In the genomic region with DNA sequence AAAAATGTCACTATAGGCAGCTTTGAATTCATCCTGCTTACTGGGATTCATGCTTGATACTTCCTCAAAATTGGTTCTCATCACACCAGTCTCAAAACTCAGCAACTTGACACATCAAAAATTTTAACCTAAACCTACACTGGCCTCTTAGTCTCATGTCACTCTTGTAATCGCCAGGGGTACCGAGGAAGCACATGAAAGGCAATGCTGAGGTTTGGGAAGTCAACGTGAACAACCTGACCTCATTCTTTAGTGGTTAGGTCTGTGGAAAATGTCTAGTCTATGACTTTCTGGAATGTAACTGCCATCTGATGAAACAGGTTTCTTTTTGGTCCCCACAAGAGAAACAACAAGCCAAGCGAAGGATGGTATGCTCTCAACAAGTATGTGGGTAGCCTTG, we compare ENCODE assay signal across 41 mouse cellular contexts. TPM values are rescaled to one million over a fixed set of nuclear protein-coding genes. Genes with fewer than 3 reads are reported as not detected.
"Had no signal": no experiment of that assay in that cellular context is flagged by ENCODE, and none has a peak within 500 bp of the region (broad histone marks: within the 10 kb centered on the region; RNA-seq: fewer than 3 reads in every experiment).

No protein-coding gene starts in this region.

- H3K27ac ChIP-seq: gastrocnemius, adult 2 months; heart, adult 2 months; heart, embryonic 13.5 days; heart, embryonic 15.5 days; hindbrain, embryonic 13.5 days; hindbrain, embryonic 15.5 days; hindbrain, postnatal 0 days; limb, embryonic 13.5 days; limb, embryonic 15.5 days; liver, embryonic 12.5 days; liver, embryonic 14.5 days had no signal

- H3K9ac ChIP-seq: heart, embryonic 13.5 days; heart, embryonic 15.5 days; hindbrain, embryonic 13.5 days; hindbrain, embryonic 15.5 days; limb, embryonic 13.5 days; limb, embryonic 15.5 days; liver, embryonic 12.5 days; liver, embryonic 14.5 days had no signal

- ATAC-seq: hindbrain, postnatal 0 days; intestine, embryonic 16.5 days; liver, embryonic 12.5 days had no signal

- H3K36me3 ChIP-seq: heart, embryonic 13.5 days; heart, embryonic 15.5 days; hindbrain, embryonic 13.5 days; hindbrain, embryonic 15.5 days; limb, embryonic 13.5 days; limb, embryonic 15.5 days; liver, embryonic 12.5 days had no signal

- H3K4me3 ChIP-seq: gastrocnemius, adult 2 months; heart, adult 2 months; heart, embryonic 13.5 days; heart, embryonic 15.5 days; hindbrain, embryonic 13.5 days; hindbrain, embryonic 15.5 days; limb, embryonic 13.5 days; limb, embryonic 15.5 days; liver, embryonic 12.5 days had no signal

- H3K4me1 ChIP-seq: heart, embryonic 13.5 days; heart, embryonic 15.5 days; hindbrain, embryonic 13.5 days; hindbrain, embryonic 15.5 days; limb, embryonic 13.5 days; limb, embryonic 15.5 days; liver, embryonic 12.5 days had no signal

- DNase-seq: gastrocnemius, adult 2 months; gastrocnemius, postnatal 14 days; gastrocnemius, postnatal 36 days; heart, adult 11 months; heart, adult 2 months; heart, postnatal 14 days; heart, postnatal 36 days; kidney, postnatal 14 days; kidney, postnatal 36 days; layer of hippocampus, adult 9-11 months; layer of hippocampus, postnatal 36 days; left cerebral cortex, postnatal 4 days; lung, adult 18-20 months had no signal

- H3K27me3 ChIP-seq: heart, embryonic 13.5 days; heart, embryonic 15.5 days; hindbrain, embryonic 13.5 days; hindbrain, embryonic 15.5 days; limb, embryonic 13.5 days; limb, embryonic 15.5 days; liver, embryonic 12.5 days had no signal

RNA-seq across cellular contexts. Expression of a gene that starts 1.9 kb away (rescaled TPM):
- total RNA-seq: gastrocnemius, adult 2 months; gastrocnemius, postnatal 36 days; heart, adult 2 months; heart, postnatal 14 days; heart, postnatal 36 days; hematopoietic stem cell, adult 5-6 weeks; hindbrain, postnatal 0 days; left cerebral cortex, adult 18-20 months; left cerebral cortex, adult 8-10 months; left cerebral cortex, postnatal 10 days; left cerebral cortex, postnatal 25 days; left cerebral cortex, postnatal 4 days had no signal
- polyA plus RNA-seq: heart, adult 2 months; heart, embryonic 11.5 days; heart, embryonic 15.5 days; heart, postnatal 0 days; hindbrain, embryonic 11.5 days; hindbrain, embryonic 13.5 days; hindbrain, embryonic 15.5 days; hindbrain, postnatal 0 days; intestine, embryonic 14.5 days; large intestine, adult 2 months; limb, embryonic 11.5 days; limb, embryonic 13.5 days; limb, embryonic 15.5 days; liver, embryonic 12.5 days had no signal

RNA-seq across cellular contexts. Expression of a gene that starts 35.2 kb away (rescaled TPM):
- total RNA-seq: gastrocnemius, adult 2 months; gastrocnemius, postnatal 14 days; gastrocnemius, postnatal 36 days; heart, adult 2 months; heart, postnatal 14 days; heart, postnatal 36 days; hematopoietic stem cell, adult 5-6 weeks; hindbrain, postnatal 0 days; layer of hippocampus, adult 18-20 months; layer of hippocampus, adult 8-10 months; layer of hippocampus, postnatal 36 days; left cerebral cortex, adult 18-20 months; left cerebral cortex, postnatal 10 days had no signal
- polyA plus RNA-seq: heart, adult 2 months; heart, postnatal 0 days; hindbrain, embryonic 11.5 days; intestine, embryonic 14.5 days; large intestine, adult 2 months; limb, embryonic 11.5 days; limb, embryonic 15.5 days had no signal

RNA-seq across cellular contexts. Expression of a gene that starts 35.3 kb away (rescaled TPM):
- total RNA-seq: gastrocnemius, adult 2 months; gastrocnemius, postnatal 14 days; gastrocnemius, postnatal 36 days; heart, adult 2 months; heart, postnatal 14 days; heart, postnatal 36 days; hematopoietic stem cell, adult 5-6 weeks; hindbrain, postnatal 0 days; layer of hippocampus, adult 18-20 months; layer of hippocampus, adult 8-10 months; layer of hippocampus, postnatal 14 days; layer of hippocampus, postnatal 36 days; left cerebral cortex, adult 18-20 months; left cerebral cortex, adult 8-10 months; left cerebral cortex, postnatal 10 days; left cerebral cortex, postnatal 25 days; left cerebral cortex, postnatal 4 days had no signal
- polyA plus RNA-seq: heart, adult 2 months; heart, embryonic 11.5 days; heart, embryonic 13.5 days; heart, embryonic 15.5 days; heart, postnatal 0 days; hindbrain, embryonic 11.5 days; hindbrain, embryonic 13.5 days; hindbrain, embryonic 15.5 days; hindbrain, postnatal 0 days; intestine, embryonic 14.5 days; intestine, embryonic 16.5 days; kidney, embryonic 14.5 days; large intestine, adult 2 months; limb, embryonic 11.5 days; limb, embryonic 13.5 days; limb, embryonic 15.5 days; liver, embryonic 12.5 days; liver, embryonic 14.5 days; liver, embryonic 16.5 days had no signal

RNA-seq across cellular contexts. Expression of a gene that starts 42.9 kb away (rescaled TPM):
- total RNA-seq: gastrocnemius, adult 2 months; gastrocnemius, postnatal 14 days; gastrocnemius, postnatal 36 days; heart, adult 2 months; heart, postnatal 14 days; heart, postnatal 36 days; hematopoietic stem cell, adult 5-6 weeks; hindbrain, postnatal 0 days; layer of hippocampus, adult 18-20 months; layer of hippocampus, adult 8-10 months; layer of hippocampus, postnatal 14 days; layer of hippocampus, postnatal 36 days; left cerebral cortex, adult 18-20 months; left cerebral cortex, adult 8-10 months; left cerebral cortex, postnatal 10 days; left cerebral cortex, postnatal 25 days; left cerebral cortex, postnatal 4 days had no signal
- polyA plus RNA-seq: gonadal fat pad, adult 2 months; heart, adult 2 months; heart, embryonic 11.5 days; heart, embryonic 13.5 days; heart, embryonic 15.5 days; heart, postnatal 0 days; hindbrain, embryonic 11.5 days; hindbrain, embryonic 13.5 days; hindbrain, embryonic 15.5 days; hindbrain, postnatal 0 days; intestine, embryonic 14.5 days; intestine, embryonic 16.5 days; kidney, embryonic 14.5 days; kidney, embryonic 16.5 days; large intestine, adult 2 months; limb, embryonic 11.5 days; limb, embryonic 13.5 days; limb, embryonic 15.5 days; liver, embryonic 12.5 days; liver, embryonic 14.5 days; liver, embryonic 16.5 days had no signal
